Mouse (Mus musculus): ENCODE measurements at regions not wholly inside any gene's neighbourhood (a gene's known extent, or its start where the extent isn't known, plus 50 kb on each side); places are given as distances from the start of the nearest gene placed in this dataset.

DNA sequence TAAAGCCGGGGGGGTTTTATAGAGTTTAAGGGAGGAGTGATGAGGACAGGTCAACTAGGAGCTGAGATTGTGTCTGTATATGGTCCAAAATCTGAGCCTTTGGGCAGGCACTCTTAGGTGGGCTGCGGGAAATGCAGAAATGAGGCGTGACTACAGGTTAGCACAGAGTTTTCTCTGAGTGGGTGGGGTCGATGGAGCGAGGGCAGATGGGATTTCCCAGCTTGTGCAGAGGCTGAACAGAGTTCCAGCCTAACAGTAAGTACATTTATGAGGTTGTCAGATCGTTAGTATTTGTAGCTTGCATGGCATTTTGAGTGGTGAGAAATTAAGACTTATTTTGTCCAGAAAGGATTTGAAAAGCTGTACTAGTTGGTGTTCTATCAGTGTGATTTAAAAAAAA is 1358.4 kb downstream of the Gsdmc2 start:
- no peak for TF ChIP-seq POLR2A (IDR thresholded peaks at IDR 0.05; ENCODE audit: extremely low read depth, insufficient read depth, low read length)
- TF ChIP-seq CTCF (IDR thresholded peaks at IDR 0.05; ENCODE audit: low read depth, low read length): no peak
